9 mouse cellular contexts compared by ENCODE assay signal in genomic region chr6:5382583-5383215, GRCm38 (mm10). TPM values are rescaled to one million over a fixed set of nuclear protein-coding genes. Genes with fewer than 3 reads are reported as not detected.
DNase-seq lines count a peak whose midpoint lies in the region; ATAC-seq and TF ChIP-seq lines count a peak whose summit lies in the region.
"Had no signal": no experiment of that assay in that cellular context is flagged by ENCODE, and none has a peak within 500 bp of the region (broad histone marks: within the 10 kb centered on the region; RNA-seq: fewer than 3 reads in every experiment).

No protein-coding gene starts in this region.

- peak overlapping the region; percentile 53 for H3K27ac ChIP-seq in heart, embryonic 13.5 days (replicated peaks)
- no peak overlapping the region for H3K27ac ChIP-seq in kidney, postnatal 0 days

- peaks cover 39% of the 10 kb centered on the region for H3K4me1 ChIP-seq in heart, embryonic 13.5 days
- H3K4me1 ChIP-seq in kidney, postnatal 0 days (replicated peaks; ENCODE audit: insufficient read depth, low read length), result peaks cover 10% of the 10 kb centered on the region; the same call in 1 of the 2 replicates

- WGBS in heart, embryonic 13.5 days, result 2% methylated on average over 16 of the region's 16 CpGs
- whole genome bisulfite sequencing in kidney, postnatal 0 days, result under 1% methylated on average over 16 of the region's 16 CpGs

- peak; percentile 27 to 56 for DNase-seq in CD8-positive naive resting alpha-beta T cell, adult 2 months (ENCODE audit: low read depth in 2 of 2, low spot score in 2 of 2)
- DNase-seq in c-Kit-negative CD71-positive TER-119-positive erythroid progenitor cells, embryonic 14.5 days (ENCODE audit: low read depth, low spot score), result peak; percentile 6
- peak; percentile 21 for DNase-seq in fat pad, adult 2 months (ENCODE audit: extremely low read depth, low read depth, low spot score)
- peak; percentile 93 for DNase-seq in kidney, postnatal 0 days (ENCODE audit: low spot score)
- DNase-seq in liver, result peak; percentile 82
- peak; percentile 69 to 87 for DNase-seq in spleen, postnatal 4 days (ENCODE audit: low spot score in 2 of 2)

- no peaks in the 10 kb centered on the region for H3K9me3 ChIP-seq in heart, embryonic 13.5 days
- no peaks in the 10 kb centered on the region for H3K9me3 ChIP-seq in kidney, postnatal 0 days (replicated peaks; ENCODE audit: low read length)

- H3K4me3 ChIP-seq in heart, embryonic 13.5 days, result peak overlapping the region; percentile 51
- H3K4me3 ChIP-seq in kidney, postnatal 0 days (replicated peaks; ENCODE audit: low read depth, low read length), result peak overlapping the region; percentile 20
- H3K4me3 ChIP-seq: erythroblast, embryonic 14.5 days had no signal

- peak; percentile 86 for TF ChIP-seq CTCF in kidney, postnatal 0 days (IDR thresholded peaks at IDR 0.05; ENCODE audit: low read depth)

- no peaks in the 10 kb centered on the region for H3K27me3 ChIP-seq in heart, embryonic 13.5 days (replicated peaks)
- no peaks in the 10 kb centered on the region for H3K27me3 ChIP-seq in kidney, postnatal 0 days (ENCODE audit: insufficient read depth, low read length)

- no peaks in the 10 kb centered on the region for H3K36me3 ChIP-seq in heart, embryonic 13.5 days
- H3K36me3 ChIP-seq in kidney, postnatal 0 days (ENCODE audit: insufficient read depth, low read length), result no peaks in the 10 kb centered on the region

- no peak for ATAC-seq in heart, embryonic 13.5 days (ENCODE audit: extremely low read depth, insufficient number of reproducible peaks, low FRiP score, low TSS enrichment)
- peak; percentile 83 for ATAC-seq in kidney, postnatal 0 days (replicated peaks; ENCODE audit: low FRiP score, low read depth)
- ATAC-seq in monocyte, adult 5-6 weeks (replicated peaks; ENCODE audit: insufficient number of reproducible peaks, low FRiP score, low TSS enrichment, poor library complexity, severe bottlenecking), result peak; percentile 67; the same call in 1 of the 2 replicates

- H3K4me2 ChIP-seq in heart, embryonic 13.5 days, result peak overlapping the region; percentile 83
- H3K4me2 ChIP-seq in kidney, postnatal 0 days (ENCODE audit: low read length), result peak overlapping the region; percentile 50

- peak overlapping the region; percentile 75 for H3K9ac ChIP-seq in heart, embryonic 13.5 days
- H3K9ac ChIP-seq in kidney, postnatal 0 days (ENCODE audit: low read depth, low read length), result peak overlapping the region; percentile 25; the same call in 1 of the 2 replicates

RNA-seq across cellular contexts. Expression of gene Asb4, which starts 0.5 kb away (rescaled TPM):
- 31.4 and 34.1 TPM in 2 replicates for polyA plus RNA-seq in heart, embryonic 13.5 days (2015; fragmentation: Nextera tagmentation; extraction: Ambion mirVana)
- 9.4 and 9.7 TPM in 2 replicates for polyA plus RNA-seq in kidney, postnatal 0 days (2015; fragmentation: Nextera tagmentation; extraction: Ambion mirVana)
- not detected in 3 replicates for total RNA-seq in monocyte, adult 5-6 weeks (2017)
- polyA plus RNA-seq: erythroblast, embryonic 14.5 days had no signal

Comparison
In these comparisons a context has a peak if more than half of its experiments do, and no peak if none do; other contexts are left out.
1. DNase-seq: peak in every context shown above with its lines; median percentile 93 in kidney, postnatal 0 days; 82 in liver; 78 in spleen, postnatal 4 days; 42 in CD8-positive naive resting alpha-beta T cell, adult 2 months; 21 in fat pad, adult 2 months; 6 in c-Kit-negative CD71-positive TER-119-positive erythroid progenitor cells, embryonic 14.5 days.